Mouse (Mus musculus): ENCODE measurements around the gene Phka2. TPM values are rescaled to one million over a fixed set of nuclear protein-coding genes. Genes with fewer than 3 reads are reported as not detected.

The Phka2 gene
- polyA plus RNA-seq (2016; fragmentation: Nextera tagmentation; extraction: Ambion mirVana) = 16.3 and 26.4 TPM in 2 replicates

DNA sequence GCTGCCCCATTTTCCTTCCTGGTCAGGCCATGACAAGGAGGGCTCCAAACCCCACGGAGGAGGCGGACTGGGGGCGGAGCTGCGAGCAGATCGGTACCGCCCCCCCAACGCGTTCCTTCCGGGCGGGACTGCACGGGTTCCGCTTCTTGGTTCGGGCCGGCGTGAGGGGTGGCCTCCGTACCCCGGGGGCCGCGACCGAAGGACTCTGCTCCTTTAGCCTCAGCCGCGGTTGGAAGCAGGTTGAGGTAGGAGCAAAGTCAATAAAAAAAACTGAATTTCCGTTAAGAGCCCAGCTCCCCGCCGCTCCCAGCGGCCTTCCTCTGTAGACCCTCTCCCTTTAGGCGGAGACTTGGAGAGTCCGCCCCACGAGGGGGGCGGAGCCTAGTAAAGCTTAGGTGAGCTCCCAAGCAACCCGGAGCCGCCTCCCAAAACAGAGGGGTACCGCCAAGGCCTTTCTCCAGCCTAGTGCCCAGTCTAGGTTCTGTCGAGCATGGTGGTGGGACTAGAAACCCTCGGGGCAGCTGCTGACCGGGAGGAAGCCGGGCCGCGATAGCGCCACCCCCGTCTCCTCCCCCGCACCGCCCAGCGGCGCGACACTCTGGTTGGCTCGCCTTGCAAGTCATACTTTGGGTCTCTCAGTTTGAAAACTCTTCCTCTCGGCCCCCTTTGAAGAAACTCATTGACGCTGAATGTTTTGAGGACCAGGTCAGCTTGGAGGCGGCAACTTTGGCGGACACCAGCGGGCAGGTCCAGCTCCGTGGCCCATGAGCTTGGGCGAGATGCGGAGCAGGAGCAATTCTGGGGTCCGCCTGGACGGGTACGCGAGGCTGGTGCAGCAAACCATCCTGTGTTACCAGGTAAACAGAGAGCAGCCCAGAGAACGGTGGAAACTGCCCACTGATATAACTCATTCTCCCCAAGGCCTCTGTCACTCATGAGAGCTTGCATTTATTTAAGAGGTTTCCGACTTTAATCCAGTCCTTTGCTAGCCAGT is at the start of gene Phka2:
Gene Phka2 (plus strand): TSS at position 119 of the 994 bp plus-strand sequence.
- Histone ChIP-seq H3K9me3 (no peaks in the 10 kb centered on the region), H3K27ac (peak within 1 kb of the TSS; percentile 90), H3K27me3 (ENCODE audit: insufficient read depth, poor library complexity, severe bottlenecking) (peaks cover 16% of the 10 kb centered on the region), H3K36me3 (no peaks in the 10 kb centered on the region), H3K4me3 (peak within 1 kb of the TSS; percentile 67), H3K4me1 (0 out of 2 replicates have a peak, but pooled peaks cover 3% of the 10 kb centered on the region)
- 15% methylated on average over 59 of the region's 61 CpGs for WGBS
- peak; percentile 91 for DNase-seq (ENCODE audit: low spot score)

GRCm38 (mm10) chrX:160455686-160456085 is 46.3 kb upstream of the Phka2 start:
- Histone ChIP-seq H3K4me1 (no peaks in the 10 kb centered on the region), H3K27me3 (ENCODE audit: insufficient read depth, poor library complexity, severe bottlenecking) (0 out of 2 replicates have a peak, but pooled peaks cover 4% of the 10 kb centered on the region), H3K4me3 (no peak overlapping the region), H3K9me3 (no peaks in the 10 kb centered on the region), H3K36me3 (no peaks in the 10 kb centered on the region), H3K27ac (no peak overlapping the region)
- DNase-seq (ENCODE audit: low spot score) = no peak
- WGBS = 79% methylated on average over 5 of the region's 5 CpGs

DNA sequence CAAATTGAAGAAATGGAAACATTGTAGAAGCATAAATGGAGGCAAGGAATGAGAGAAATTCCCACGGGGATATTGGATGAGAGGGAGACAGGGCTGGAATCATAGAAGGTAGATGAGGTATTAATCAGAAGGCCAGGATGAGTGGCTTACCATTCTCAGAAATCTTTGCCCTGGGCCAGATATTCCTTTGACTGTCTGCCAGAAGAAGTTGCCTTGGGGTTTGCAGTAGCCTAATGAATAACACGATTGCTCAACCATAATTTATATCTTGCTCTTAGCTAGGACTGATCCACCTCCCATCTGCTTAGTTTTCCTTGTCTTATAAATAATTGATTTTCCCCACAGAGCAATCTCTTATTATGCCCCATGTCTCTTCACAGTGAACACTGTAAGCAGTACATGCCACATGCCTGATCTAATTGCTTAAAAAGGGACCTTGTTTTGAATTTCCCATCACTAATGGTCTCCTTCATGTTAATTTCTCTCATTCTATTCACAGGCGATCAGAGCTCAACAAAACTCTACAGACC is 30.6 kb upstream of the Phka2 start:
- no peaks in the 10 kb centered on the region for H3K36me3 ChIP-seq
- no peaks in the 10 kb centered on the region; the same call in 1 of the 2 replicates for H3K27me3 ChIP-seq (ENCODE audit: insufficient read depth, poor library complexity, severe bottlenecking)
- DNase-seq (ENCODE audit: low spot score) = no peak
- H3K9me3 ChIP-seq = no peaks in the 10 kb centered on the region
- no peak overlapping the region for H3K27ac ChIP-seq
- H3K4me1 ChIP-seq = no peaks in the 10 kb centered on the region
- WGBS = 73% methylated on average over 3 of the region's 3 CpGs
- no peak overlapping the region for H3K4me3 ChIP-seq

DNA sequence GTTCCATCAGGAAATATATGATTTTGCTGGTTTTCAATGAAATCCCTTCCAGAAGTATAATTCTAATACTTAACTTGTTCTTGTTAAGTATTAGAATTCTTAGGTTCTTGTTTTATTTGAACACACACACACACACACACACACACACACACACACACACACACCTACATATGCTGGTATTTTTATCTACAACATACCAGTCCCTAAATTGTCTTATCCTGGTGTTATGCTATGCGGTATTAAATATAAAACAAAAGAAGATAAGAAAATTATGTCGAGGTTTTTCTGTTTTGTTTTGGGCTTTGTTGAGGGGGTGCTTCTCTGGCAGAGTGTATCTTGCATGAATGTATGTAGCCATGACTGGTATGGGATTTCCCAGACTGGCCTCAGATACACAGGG is 12.2 kb upstream of the Phka2 start:
- no peak overlapping the region for H3K4me3 ChIP-seq
- no peaks in the 10 kb centered on the region for H3K36me3 ChIP-seq
- H3K27ac ChIP-seq = no peak overlapping the region
- WGBS = 69% methylated on average over 2 of the region's 2 CpGs
- H3K27me3 ChIP-seq (ENCODE audit: insufficient read depth, poor library complexity, severe bottlenecking) = peaks cover 8% of the 10 kb centered on the region; the same call in 1 of the 2 replicates
- DNase-seq (ENCODE audit: low spot score) = no peak
- no peaks in the 10 kb centered on the region for H3K4me1 ChIP-seq
- H3K9me3 ChIP-seq = no peaks in the 10 kb centered on the region

GRCm38 (mm10) chrX:160494333-160494732 is 7.6 kb upstream of the Phka2 start:
- no peak overlapping the region for H3K27ac ChIP-seq
- H3K4me3 ChIP-seq = no peak overlapping the region
- no peak for DNase-seq (ENCODE audit: low spot score)
- 65% methylated on average over 3 of the region's 3 CpGs for WGBS
- H3K36me3 ChIP-seq = no peaks in the 10 kb centered on the region
- no peaks in the 10 kb centered on the region for H3K9me3 ChIP-seq
- H3K27me3 ChIP-seq (ENCODE audit: insufficient read depth, poor library complexity, severe bottlenecking) = peaks cover 3% of the 10 kb centered on the region; the same call in 1 of the 2 replicates
- H3K4me1 ChIP-seq = no peaks in the 10 kb centered on the region

DNA sequence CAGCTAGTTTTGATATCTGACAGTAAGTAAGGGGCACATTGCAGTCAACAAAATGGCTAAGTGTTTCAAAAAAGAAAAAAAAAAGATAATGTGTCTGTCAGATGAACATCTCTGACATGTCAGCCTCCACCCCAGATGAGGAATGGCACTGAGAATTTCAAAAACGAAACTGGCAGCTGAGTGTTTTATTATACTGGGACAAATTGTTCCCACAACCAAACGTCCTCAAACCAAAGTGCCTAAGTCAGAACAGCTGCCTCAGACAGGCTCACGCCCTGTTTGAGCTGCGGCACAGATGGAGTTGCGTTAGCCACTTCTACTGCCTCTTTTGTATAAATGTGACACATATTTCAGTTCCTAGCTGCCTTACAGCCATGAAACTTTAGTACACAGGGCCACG is 7.0 kb upstream of the Phka2 start:
- DNase-seq (ENCODE audit: low spot score) = no peak
- Histone ChIP-seq H3K4me1 (no peaks in the 10 kb centered on the region), H3K27me3 (ENCODE audit: insufficient read depth, poor library complexity, severe bottlenecking) (peaks cover 3% of the 10 kb centered on the region; the same call in 1 of the 2 replicates), H3K36me3 (no peaks in the 10 kb centered on the region), H3K27ac (no peak overlapping the region), H3K9me3 (no peaks in the 10 kb centered on the region), H3K4me3 (no peak overlapping the region)
- WGBS = 74% methylated on average over 6 of the region's 6 CpGs

- Histone ChIP-seq H3K9me3 (no peaks in the 10 kb centered on the region), H3K36me3 (no peaks in the 10 kb centered on the region), H3K27ac (no peak overlapping the region), H3K27me3 (ENCODE audit: insufficient read depth, poor library complexity, severe bottlenecking) (peaks cover 3% of the 10 kb centered on the region; the same call in 1 of the 2 replicates), H3K4me3 (no peak overlapping the region), H3K4me1 (no peaks in the 10 kb centered on the region)
- WGBS = 62% methylated on average over 5 of the region's 5 CpGs
- no peak for DNase-seq (ENCODE audit: low spot score)
These were observed 5.5 kb upstream of the Phka2 start for GRCm38 (mm10) chrX:160496473-160496872.

DNA sequence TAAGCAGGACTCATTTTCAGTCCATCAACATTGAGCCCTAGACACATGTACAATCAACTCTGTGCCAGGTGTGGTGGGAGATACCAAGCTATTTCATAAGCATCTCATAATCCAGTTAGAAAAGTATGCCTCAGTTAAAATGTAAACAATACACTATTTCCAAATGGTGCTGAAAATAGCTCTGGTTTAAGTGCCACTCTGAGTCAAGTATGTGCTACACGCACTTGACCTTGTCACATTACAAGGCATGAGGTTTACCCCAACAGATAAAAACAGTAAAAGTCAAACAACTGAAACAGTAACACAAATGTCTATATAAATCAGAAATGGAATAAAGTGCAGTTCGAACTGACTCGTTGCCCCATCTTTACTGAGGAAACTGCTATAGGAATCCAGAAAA is 871 bp upstream of the Phka2 start:
- Histone ChIP-seq H3K4me1 (0 out of 2 replicates have a peak, but pooled peaks cover 3% of the 10 kb centered on the region), H3K9me3 (no peaks in the 10 kb centered on the region), H3K36me3 (no peaks in the 10 kb centered on the region), H3K4me3 (no peak overlapping the region), H3K27ac (peak overlapping the region; percentile 90; the same call in 1 of the 2 replicates), H3K27me3 (ENCODE audit: insufficient read depth, poor library complexity, severe bottlenecking) (peaks cover 16% of the 10 kb centered on the region)
- 74% methylated on average over 3 of the region's 3 CpGs for WGBS
- DNase-seq (ENCODE audit: low spot score) = no peak

GRCm38 (mm10) chrX:160501687-160502047 is 299 bp upstream of the Phka2 start:
- Histone ChIP-seq H3K27me3 (ENCODE audit: insufficient read depth, poor library complexity, severe bottlenecking) (peaks cover 16% of the 10 kb centered on the region), H3K4me1 (0 out of 2 replicates have a peak, but pooled peaks cover 3% of the 10 kb centered on the region), H3K4me3 (peak overlapping the region; percentile 67), H3K27ac (peak overlapping the region; percentile 90), H3K36me3 (no peaks in the 10 kb centered on the region), H3K9me3 (no peaks in the 10 kb centered on the region)
- no peak for DNase-seq (ENCODE audit: low spot score)
- WGBS = 14% methylated on average over 12 of the region's 12 CpGs

GRCm38 (mm10) chrX:160509046-160509445 is 7.1 kb downstream of the Phka2 start:
- H3K27me3 ChIP-seq (ENCODE audit: insufficient read depth, poor library complexity, severe bottlenecking) = no peaks in the 10 kb centered on the region
- no peak for DNase-seq (ENCODE audit: low spot score)
- H3K27ac ChIP-seq = no peak overlapping the region
- H3K9me3 ChIP-seq = no peaks in the 10 kb centered on the region
- 61% methylated on average over 1 of the region's 1 CpGs for WGBS
- H3K36me3 ChIP-seq = no peaks in the 10 kb centered on the region
- H3K4me1 ChIP-seq = no peaks in the 10 kb centered on the region
- no peak overlapping the region for H3K4me3 ChIP-seq

- no peaks in the 10 kb centered on the region for H3K36me3 ChIP-seq
- DNase-seq (ENCODE audit: low spot score) = no peak
- H3K27ac ChIP-seq = no peak overlapping the region
- no peak overlapping the region for H3K4me3 ChIP-seq
- WGBS = 69% methylated on average over 2 of the region's 2 CpGs
- H3K4me1 ChIP-seq = no peaks in the 10 kb centered on the region
- H3K9me3 ChIP-seq = no peaks in the 10 kb centered on the region
- H3K27me3 ChIP-seq (ENCODE audit: insufficient read depth, poor library complexity, severe bottlenecking) = no peaks in the 10 kb centered on the region
These were observed 8.2 kb downstream of the Phka2 start for GRCm38 (mm10) chrX:160510197-160510596.

GRCm38 (mm10) chrX:160516027-160516426 is 14.1 kb downstream of the Phka2 start:
- DNase-seq (ENCODE audit: low spot score) = no peak
- Histone ChIP-seq H3K36me3 (no peaks in the 10 kb centered on the region), H3K4me1 (no peaks in the 10 kb centered on the region), H3K4me3 (no peak overlapping the region), H3K27ac (no peak overlapping the region), H3K9me3 (no peaks in the 10 kb centered on the region), H3K27me3 (ENCODE audit: insufficient read depth, poor library complexity, severe bottlenecking) (no peaks in the 10 kb centered on the region)

- no peaks in the 10 kb centered on the region for H3K4me1 ChIP-seq
- no peak overlapping the region for H3K27ac ChIP-seq
- no peak for DNase-seq (ENCODE audit: low spot score)
- H3K36me3 ChIP-seq = peaks cover 10% of the 10 kb centered on the region; the same call in 1 of the 2 replicates
- H3K9me3 ChIP-seq = no peaks in the 10 kb centered on the region
- WGBS = 58% methylated on average over 2 of the region's 2 CpGs
- H3K27me3 ChIP-seq (ENCODE audit: insufficient read depth, poor library complexity, severe bottlenecking) = no peaks in the 10 kb centered on the region
- H3K4me3 ChIP-seq = no peak overlapping the region
These were observed 40.8 kb downstream of the Phka2 start for GRCm38 (mm10) chrX:160542772-160543171.

Measured in heart, embryonic 10.5 days (tissue).